Mouse (Mus musculus): ENCODE measurements around the gene Lgals2. TPM values are rescaled to one million over a fixed set of nuclear protein-coding genes. Genes with fewer than 3 reads are reported as not detected.
"Not testable (repeated sequence)": the region's sequence is repeated elsewhere in the genome, so short reads cannot be mapped to it uniquely, and the experiment has no call there.

The Lgals2 gene
- polyA plus RNA-seq, 1 experiment from 2014 or later = not detected

DNA sequence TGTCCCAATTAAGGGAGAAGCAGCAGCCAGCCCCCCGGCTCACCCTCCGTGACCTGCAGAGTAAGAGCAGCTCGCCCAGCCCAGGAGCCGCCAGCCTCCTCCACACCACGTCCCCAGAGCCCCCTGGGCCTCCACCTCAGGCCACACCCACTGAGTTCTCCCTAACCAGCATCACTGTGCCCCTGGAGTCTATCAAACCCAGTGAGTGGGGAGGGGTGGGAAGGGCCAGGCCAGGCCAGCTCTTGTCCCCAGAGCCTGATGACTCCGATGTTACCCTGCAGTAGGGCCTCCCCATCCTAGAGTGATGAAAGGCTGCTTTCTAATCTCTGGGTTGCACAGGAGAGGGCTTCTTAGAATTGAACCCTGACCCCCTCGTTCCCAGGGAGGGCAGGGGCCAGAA is 37.1 kb upstream of the Lgals2 start:
- H3K27me3 ChIP-seq = no peaks in the 10 kb centered on the region
- H3K27ac ChIP-seq = no peak overlapping the region
- no peaks in the 10 kb centered on the region for H3K9me3 ChIP-seq
- no peak overlapping the region for H3K4me3 ChIP-seq
- H3K4me2 ChIP-seq = no peak overlapping the region
- H3K9ac ChIP-seq = peak overlapping the region; percentile 35; the same call in 1 of the 2 replicates
- WGBS = 73% methylated on average over 7 of the region's 7 CpGs
- no peak for ATAC-seq (ENCODE audit: low FRiP score)
- H3K36me3 ChIP-seq = peaks cover 83% of the 10 kb centered on the region
- H3K4me1 ChIP-seq (replicated peaks) = peaks cover 13% of the 10 kb centered on the region

- 39% methylated on average over 13 of the region's 13 CpGs for WGBS
- Histone ChIP-seq H3K36me3 (peaks cover 97% of the 10 kb centered on the region), H3K27ac (0 out of 2 replicates have a peak overlapping the region, but pooled peaks have one; percentile 48), H3K9ac (peak overlapping the region; percentile 19; the same call in 1 of the 2 replicates), H3K4me3 (no peak overlapping the region), H3K27me3 (no peaks in the 10 kb centered on the region), H3K4me1 (replicated peaks) (peaks cover 10% of the 10 kb centered on the region), H3K9me3 (no peaks in the 10 kb centered on the region), H3K4me2 (no peak overlapping the region)
- no peak for ATAC-seq (ENCODE audit: low FRiP score)
Observed at GRCm38 (mm10) chr15:78889401-78889853, 34.1 kb upstream of the Lgals2 start.

DNA sequence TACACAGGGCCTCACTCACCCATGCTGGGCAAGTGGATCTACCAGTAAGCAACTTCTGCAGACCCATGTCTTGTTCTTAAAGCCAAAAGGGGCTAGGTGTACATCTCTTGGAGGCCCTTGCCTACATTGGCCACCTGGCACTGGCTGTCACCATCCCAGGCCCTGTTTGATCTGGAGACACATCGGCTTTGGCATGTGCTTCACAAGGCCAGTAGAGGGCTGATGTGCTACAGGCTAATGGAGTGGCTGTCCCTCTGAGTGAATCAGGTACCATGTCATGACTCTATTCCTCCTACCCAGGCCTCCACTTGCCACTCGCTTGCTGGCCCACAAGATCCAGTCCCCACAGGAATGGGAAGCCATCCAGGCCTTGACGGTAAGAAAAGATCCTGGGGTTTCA is 26.5 kb upstream of the Lgals2 start:
- H3K9ac ChIP-seq = no peak overlapping the region
- H3K36me3 ChIP-seq = peaks cover 71% of the 10 kb centered on the region
- H3K9me3 ChIP-seq = no peaks in the 10 kb centered on the region
- H3K27ac ChIP-seq = no peak overlapping the region
- 86% methylated on average over 3 of the region's 3 CpGs for WGBS
- peaks cover 20% of the 10 kb centered on the region for H3K4me1 ChIP-seq (replicated peaks)
- no peak for ATAC-seq (ENCODE audit: low FRiP score)
- no peaks in the 10 kb centered on the region for H3K27me3 ChIP-seq
- H3K4me2 ChIP-seq = no peak overlapping the region
- H3K4me3 ChIP-seq = no peak overlapping the region

- 93% methylated on average over 8 of the region's 8 CpGs for WGBS
Observed at GRCm38 (mm10) chr15:78880432-78880831, 25.1 kb upstream of the Lgals2 start.

GRCm38 (mm10) chr15:78878792-78879516 is 23.6 kb upstream of the Lgals2 start:
- Histone ChIP-seq H3K36me3 (peaks cover 44% of the 10 kb centered on the region), H3K4me2 (peak overlapping the region; percentile 94), H3K9ac (peak overlapping the region; percentile 91), H3K4me1 (replicated peaks) (peaks cover 35% of the 10 kb centered on the region)
- not testable (repeated sequence) for H3K9me3 ChIP-seq; H3K27ac ChIP-seq; H3K4me3 ChIP-seq; ATAC-seq (ENCODE audit: low FRiP score); H3K27me3 ChIP-seq
- 71% methylated on average over 7 of the region's 7 CpGs for WGBS

More at GRCm38 (mm10) chr15:78880432-78880831, 25.1 kb upstream of the Lgals2 start:
- H3K4me3 ChIP-seq = no peak overlapping the region
- H3K27me3 ChIP-seq = no peaks in the 10 kb centered on the region
- ATAC-seq (ENCODE audit: low FRiP score) = no peak
- H3K4me1 ChIP-seq (replicated peaks) = peaks cover 30% of the 10 kb centered on the region
- H3K9me3 ChIP-seq = no peaks in the 10 kb centered on the region
- H3K36me3 ChIP-seq = peaks cover 57% of the 10 kb centered on the region
- H3K27ac ChIP-seq = no peak overlapping the region
- H3K4me2 ChIP-seq = no peak overlapping the region
- peak overlapping the region; percentile 60; the same call in 1 of the 2 replicates for H3K9ac ChIP-seq

DNA sequence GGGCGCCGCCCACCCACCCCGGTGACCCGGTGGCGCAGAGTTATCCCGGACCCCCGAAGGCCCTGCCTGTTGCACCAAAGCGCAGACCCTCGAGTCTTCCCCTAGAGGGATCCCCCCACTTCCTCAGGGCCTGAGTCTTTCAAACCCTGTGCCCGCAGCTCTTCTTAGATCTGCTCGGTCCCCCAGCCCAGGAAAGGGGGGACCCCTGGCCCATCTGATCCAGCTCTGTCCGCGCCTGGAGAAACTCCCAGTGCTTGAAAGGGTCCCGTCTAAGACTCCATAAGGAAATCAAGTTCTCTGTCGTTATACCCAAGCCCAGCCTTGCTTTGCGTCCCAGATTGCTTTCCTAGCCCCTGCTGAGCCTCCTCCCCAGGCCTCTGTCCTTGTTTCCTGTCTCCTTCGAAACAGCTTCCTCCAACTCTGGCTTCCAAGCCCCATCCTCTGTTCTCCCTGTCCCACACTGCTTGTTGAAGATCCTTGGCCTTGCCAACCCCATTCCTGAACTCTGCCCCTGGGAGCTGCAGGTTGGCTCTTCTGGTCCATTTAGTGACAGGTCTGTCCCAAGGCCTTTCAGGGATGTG is 22.6 kb upstream of the Lgals2 start:
- H3K27me3 ChIP-seq = no peaks in the 10 kb centered on the region
- ATAC-seq (ENCODE audit: low FRiP score) = no peak; the same call in 1 of the 2 replicates
- peak overlapping the region; percentile 74 for H3K4me3 ChIP-seq
- no peaks in the 10 kb centered on the region for H3K9me3 ChIP-seq
- H3K4me2 ChIP-seq = peak overlapping the region; percentile 94
- H3K4me1 ChIP-seq (replicated peaks) = peaks cover 35% of the 10 kb centered on the region
- H3K9ac ChIP-seq = peak overlapping the region; percentile 91
- peak overlapping the region; percentile 99 for H3K27ac ChIP-seq
- H3K36me3 ChIP-seq = peaks cover 34% of the 10 kb centered on the region
- WGBS = 2% methylated on average over 17 of the region's 17 CpGs

- peak; percentile 90 for ATAC-seq (ENCODE audit: low FRiP score)
Observed at GRCm38 (mm10) chr15:78876991-78877809, 21.9 kb upstream of the Lgals2 start, which contains the start of gene Gga1. Gene Gga1, plus strand, starts transcription at chr15:78877190.

DNA sequence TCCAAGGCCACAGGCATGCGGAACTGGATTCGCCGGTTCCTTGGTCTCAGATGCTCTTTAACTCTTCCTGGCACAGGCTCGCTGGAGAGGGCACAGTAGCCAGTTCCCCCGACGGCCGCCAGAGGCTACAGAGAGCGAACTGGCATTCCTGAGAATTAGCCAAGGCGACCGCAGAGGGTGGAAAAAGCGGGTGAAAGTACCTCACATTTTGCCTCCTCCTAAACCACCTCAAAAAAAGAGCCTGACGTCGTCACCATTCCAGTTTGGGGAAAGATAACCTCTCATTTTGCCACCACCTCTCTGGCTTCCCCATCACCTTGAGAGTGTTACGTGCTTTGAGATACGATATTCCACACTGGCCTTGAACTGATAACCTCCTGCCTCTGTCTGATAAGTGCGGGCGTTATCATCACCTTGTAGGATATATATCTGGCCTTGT is 20.9 kb upstream of the Lgals2 start:
- 3% methylated on average over 17 of the region's 17 CpGs for WGBS
- H3K4me2 ChIP-seq = peak overlapping the region; percentile 94
- peak overlapping the region; percentile 91 for H3K9ac ChIP-seq
- H3K36me3 ChIP-seq = peaks cover 17% of the 10 kb centered on the region
- H3K9me3 ChIP-seq = no peaks in the 10 kb centered on the region
- peak; percentile 19; the same call in 1 of the 2 replicates for ATAC-seq (ENCODE audit: low FRiP score)
- peaks cover 35% of the 10 kb centered on the region for H3K4me1 ChIP-seq (replicated peaks)
- peak overlapping the region; percentile 99 for H3K27ac ChIP-seq
- H3K27me3 ChIP-seq = no peaks in the 10 kb centered on the region
- H3K4me3 ChIP-seq = peak overlapping the region; percentile 74

More at GRCm38 (mm10) chr15:78876991-78877809, 21.9 kb upstream of the Lgals2 start, which contains the start of gene Gga1:
- Histone ChIP-seq H3K27ac (peak within 1 kb of the TSS; percentile 99), H3K4me3 (peak within 1 kb of the TSS; percentile 74), H3K9ac (peak within 1 kb of the TSS; percentile 91), H3K4me2 (peak within 1 kb of the TSS; percentile 94), H3K27me3 (no peaks in the 10 kb centered on the region), H3K36me3 (peaks cover 27% of the 10 kb centered on the region), H3K4me1 (replicated peaks) (peaks cover 35% of the 10 kb centered on the region), H3K9me3 (no peaks in the 10 kb centered on the region)
- WGBS = under 1% methylated on average over 64 of the region's 95 CpGs

- Histone ChIP-seq H3K4me1 (replicated peaks) (peaks cover 35% of the 10 kb centered on the region), H3K4me3 (peak overlapping the region; percentile 74), H3K4me2 (peak overlapping the region; percentile 94), H3K36me3 (peaks cover 10% of the 10 kb centered on the region; the same call in 1 of the 2 replicates), H3K27ac (peak overlapping the region; percentile 99), H3K9me3 (no peaks in the 10 kb centered on the region), H3K9ac (peak overlapping the region; percentile 91), H3K27me3 (no peaks in the 10 kb centered on the region)
- no peak for ATAC-seq (ENCODE audit: low FRiP score)
- WGBS = 82% methylated on average over 5 of the region's 5 CpGs
Observed at GRCm38 (mm10) chr15:78875537-78875936, 20.2 kb upstream of the Lgals2 start.

- WGBS = 80% methylated on average over 8 of the region's 8 CpGs
- Histone ChIP-seq H3K4me1 (replicated peaks) (peaks cover 35% of the 10 kb centered on the region), H3K9ac (peak overlapping the region; percentile 91; the same call in 1 of the 2 replicates), H3K4me3 (no peak overlapping the region), H3K36me3 (peaks cover 5% of the 10 kb centered on the region; the same call in 1 of the 2 replicates), H3K27me3 (no peaks in the 10 kb centered on the region), H3K27ac (peak overlapping the region; percentile 99), H3K4me2 (no peak overlapping the region), H3K9me3 (no peaks in the 10 kb centered on the region)
- ATAC-seq (ENCODE audit: low FRiP score) = no peak
Observed at GRCm38 (mm10) chr15:78874989-78875388, 19.7 kb upstream of the Lgals2 start.

DNA sequence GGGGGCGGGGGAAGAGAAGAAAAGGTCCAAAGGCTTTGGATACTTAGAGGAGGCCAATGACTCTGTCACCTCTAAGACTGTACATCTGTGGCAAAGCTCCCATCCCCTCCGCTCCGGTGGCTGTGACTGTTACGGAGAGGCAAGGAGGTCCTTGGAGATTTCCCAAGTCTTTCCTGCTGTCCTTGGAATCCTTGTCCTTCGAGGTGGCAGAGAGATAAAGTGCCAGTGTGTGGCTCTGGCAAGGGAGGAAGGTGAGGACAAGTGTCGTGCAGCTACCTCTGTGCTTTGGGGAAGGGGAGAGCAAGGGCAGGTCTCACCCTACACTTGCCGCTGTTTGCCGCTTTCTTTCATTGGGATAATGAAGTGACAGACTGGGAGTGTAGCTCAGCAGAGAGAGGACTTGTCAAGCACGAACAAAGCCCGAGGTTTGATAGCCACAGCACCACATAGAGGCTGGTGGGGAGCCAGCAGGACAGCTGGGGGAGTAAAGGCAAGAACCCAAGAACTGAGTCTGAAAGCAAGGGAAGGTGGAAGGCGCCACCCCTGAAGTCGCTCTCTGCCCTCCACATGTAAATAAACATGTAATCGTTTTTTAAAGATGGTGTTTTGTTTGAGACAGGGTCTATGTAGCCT is 18.6 kb upstream of the Lgals2 start:
- H3K4me3 ChIP-seq = no peak overlapping the region
- no peaks in the 10 kb centered on the region for H3K36me3 ChIP-seq
- H3K27me3 ChIP-seq = no peaks in the 10 kb centered on the region
- H3K27ac ChIP-seq = no peak overlapping the region
- H3K9me3 ChIP-seq = no peaks in the 10 kb centered on the region
- no peak for ATAC-seq (ENCODE audit: low FRiP score)
- H3K4me2 ChIP-seq = no peak overlapping the region
- H3K9ac ChIP-seq = peak overlapping the region; percentile 25; the same call in 1 of the 2 replicates
- 49% methylated on average over 13 of the region's 13 CpGs for WGBS
- H3K4me1 ChIP-seq (replicated peaks) = peaks cover 25% of the 10 kb centered on the region
